Mouse (Mus musculus) kidney, embryonic 14.5 days (tissue): ENCODE data around the gene Fam228b. TPM values are rescaled to one million over a fixed set of nuclear protein-coding genes. Genes with fewer than 3 reads are reported as not detected.

ENCODE experiments used
- ATAC-seq: fragments of 200-750 bp; cut with Nextera tagmentation; 2 replicates; pipeline ENCODE4 v1.8.0; 2017; ENCODE audit warnings: moderate number of reproducible peaks, mild to moderate bottlenecking, moderate TSS enrichment, moderate library complexity; ENCODE audit not compliant: low FRiP score, low TSS enrichment
- H3K27ac ChIP-seq: fragments of 300-500 bp; sonication (generic); 2 replicates; pipeline ENCODE4 v1.5.1; 2014; ENCODE audit warnings: low read depth, mild to moderate bottlenecking, low read length, moderate library complexity, mixed read lengths
- H3K27me3 ChIP-seq: fragments of 300-500 bp; sonication (generic); 2 replicates; pipeline ENCODE4 v1.6.1; 2014; ENCODE audit warnings: mild to moderate bottlenecking, low read length; ENCODE audit not compliant: control insufficient read depth, insufficient read depth
- H3K36me3 ChIP-seq: fragments of 300-500 bp; sonication (generic); 2 replicates; pipeline ENCODE4 v1.6.1; 2014; ENCODE audit warnings: low read length, mixed read lengths; ENCODE audit not compliant: control insufficient read depth, insufficient read depth
- H3K4me1 ChIP-seq: fragments of 300-500 bp; sonication (generic); 2 replicates; pipeline ENCODE4 v1.6.1; 2014; ENCODE audit warnings: low read length, mixed read lengths; ENCODE audit not compliant: control insufficient read depth, insufficient read depth
- H3K4me2 ChIP-seq: fragments of 300-500 bp; sonication (generic); replicated peaks from 2 replicates; pipeline ENCODE4 v1.6.1; 2014; ENCODE audit warnings: low read depth, mild to moderate bottlenecking, low read length
- H3K4me3 ChIP-seq: fragments of 300-500 bp; sonication (generic); 2 replicates; pipeline ENCODE4 v1.5.1; 2014; ENCODE audit warnings: mild to moderate bottlenecking, low read length
- H3K9ac ChIP-seq: fragments of 300-500 bp; sonication (generic); 2 replicates; pipeline ENCODE4 v1.6.1; 2014; ENCODE audit warnings: low read depth, mild to moderate bottlenecking, low read length, moderate library complexity
- H3K9me3 ChIP-seq: fragments of 300-500 bp; sonication (generic); 2 replicates; pipeline ENCODE4 v1.6.1; 2016; ENCODE audit warnings: low read length; ENCODE audit not compliant: control insufficient read depth
- WGBS: fragments of 180-500 bp; shearing (Covaris S2); extraction: QIAGEN DNeasy Blood & Tissue Kit; methylation state at CpG from one replicate; pipeline ENCODE4 v1.1.7; 2014; 5-methylcytosine and 5-hydroxymethylcytosine counted together
- polyA plus RNA-seq: library from polyadenylated mRNA; unstranded; fragments of >200 nt; fragmentation: Nextera tagmentation; extraction: Ambion mirVana; gene quantifications from 2 replicates; pipeline ENCODE4 v1.2.1, GENCODE M21; 2014

Gene Fam228b
- polyA plus RNA-seq, 1 experiment from 2014 or later = 5.0 TPM

GRCm38 (mm10) chr12:4729165-4729564, 39.9 kb downstream of the Fam228b start:
- Histone ChIP-seq H3K4me3 (no peak overlapping the region), H3K36me3 (no peaks in the 10 kb centered on the region), H3K4me2 (no peak overlapping the region), H3K27me3 (no peaks in the 10 kb centered on the region), H3K27ac (no peak overlapping the region), H3K4me1 (no peaks in the 10 kb centered on the region; the same call in 1 of the 2 replicates), H3K9ac (no peak overlapping the region), H3K9me3 (no peaks in the 10 kb centered on the region)
- ATAC-seq = no peak
- 98% methylated on average over 3 of the region's 3 CpGs for WGBS

- Histone ChIP-seq H3K4me2 (no peak overlapping the region), H3K9ac (no peak overlapping the region), H3K4me1 (no peaks in the 10 kb centered on the region), H3K36me3 (no peaks in the 10 kb centered on the region), H3K4me3 (no peak overlapping the region), H3K27me3 (no peaks in the 10 kb centered on the region), H3K27ac (no peak overlapping the region), H3K9me3 (no peaks in the 10 kb centered on the region)
- ATAC-seq = no peak
- WGBS = 75% methylated on average over 17 of the region's 17 CpGs
Observed at GRCm38 (mm10) chr12:4719762-4720754, 49.0 kb downstream of the Fam228b start.

- no peaks in the 10 kb centered on the region for H3K27me3 ChIP-seq
- ATAC-seq = no peak
- no peak overlapping the region for H3K4me2 ChIP-seq
- WGBS = 78% methylated on average over 13 of the region's 13 CpGs
- no peaks in the 10 kb centered on the region for H3K36me3 ChIP-seq
- H3K4me3 ChIP-seq = no peak overlapping the region
- H3K9me3 ChIP-seq = no peaks in the 10 kb centered on the region
- no peak overlapping the region for H3K27ac ChIP-seq
- no peak overlapping the region for H3K9ac ChIP-seq
- no peaks in the 10 kb centered on the region for H3K4me1 ChIP-seq
Observed at GRCm38 (mm10) chr12:4719066-4719761, 49.9 kb downstream of the Fam228b start.

DNA sequence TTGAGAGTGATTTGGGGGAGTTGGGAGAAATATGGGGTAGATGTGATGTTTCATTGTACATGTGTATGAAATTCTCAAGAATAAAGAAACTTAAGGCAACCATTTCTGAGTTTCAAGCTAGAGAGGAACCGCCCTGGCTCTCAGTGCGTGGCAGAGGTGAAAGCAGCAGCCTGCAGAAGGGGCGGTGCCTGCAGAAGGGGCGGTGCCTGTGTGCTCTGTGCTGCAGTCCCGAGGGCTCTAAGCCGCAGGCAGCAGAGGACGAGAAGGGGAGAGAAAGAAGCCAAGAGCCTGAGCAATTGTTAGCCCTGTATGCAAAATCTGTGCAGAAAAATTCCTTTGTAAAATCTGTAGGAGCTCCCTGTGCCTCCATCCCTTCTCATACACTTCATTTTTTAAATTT, 51.6 kb downstream of the Fam228b start:
- H3K4me2 ChIP-seq = no peak overlapping the region
- peak; percentile 86; the same call in 1 of the 2 replicates for ATAC-seq
- no peak overlapping the region for H3K9ac ChIP-seq
- H3K4me1 ChIP-seq = no peaks in the 10 kb centered on the region
- peaks cover 3% of the 10 kb centered on the region; the same call in 1 of the 2 replicates for H3K36me3 ChIP-seq
- no peak overlapping the region for H3K4me3 ChIP-seq
- H3K9me3 ChIP-seq = no peaks in the 10 kb centered on the region
- 8% methylated on average over 7 of the region's 7 CpGs for WGBS
- no peak overlapping the region for H3K27ac ChIP-seq
- H3K27me3 ChIP-seq = no peaks in the 10 kb centered on the region

DNA sequence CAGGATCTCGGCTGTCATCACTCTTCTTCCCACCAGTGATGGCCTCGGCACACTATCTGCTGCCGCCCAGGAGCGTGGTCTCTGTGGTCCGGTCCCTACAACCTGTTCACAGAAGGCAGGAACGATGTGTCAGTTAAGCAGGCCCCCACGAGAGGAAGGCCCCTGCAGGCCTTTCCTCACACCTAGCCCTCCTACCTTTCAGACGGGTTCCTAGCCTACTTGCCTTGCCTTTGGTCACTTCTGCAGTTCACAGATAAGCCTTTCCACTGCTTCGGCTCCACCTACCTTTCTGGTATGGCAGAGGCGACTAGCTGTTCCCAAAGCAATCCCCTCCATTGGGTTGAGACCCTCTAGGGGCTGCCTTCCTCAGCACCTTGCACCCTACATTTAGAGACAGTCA, 53.5 kb downstream of the Fam228b start:
- no peak for ATAC-seq
- Histone ChIP-seq H3K27me3 (no peaks in the 10 kb centered on the region), H3K9ac (no peak overlapping the region), H3K4me2 (no peak overlapping the region), H3K9me3 (no peaks in the 10 kb centered on the region), H3K36me3 (peaks cover 8% of the 10 kb centered on the region; the same call in 1 of the 2 replicates), H3K4me1 (no peaks in the 10 kb centered on the region), H3K4me3 (no peak overlapping the region), H3K27ac (no peak overlapping the region)
- WGBS = 80% methylated on average over 10 of the region's 10 CpGs

DNA sequence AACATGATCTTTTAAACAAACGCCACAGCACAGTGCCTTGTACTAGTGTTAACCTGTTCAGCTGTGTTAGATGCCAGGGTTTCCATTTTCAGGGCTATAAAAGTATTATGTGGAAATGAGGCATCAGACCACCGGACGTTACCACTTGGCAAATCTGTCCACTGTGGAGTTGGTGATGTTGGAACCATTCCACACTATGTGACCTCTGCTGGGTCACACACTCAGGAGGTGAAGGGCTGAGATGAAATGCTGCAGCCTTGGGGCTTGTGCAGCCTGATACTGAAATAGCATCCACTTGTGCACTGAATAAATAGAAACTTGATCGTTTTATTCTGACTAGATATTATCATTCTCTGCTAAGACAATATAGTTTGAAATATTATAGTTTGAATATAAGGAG, 55.7 kb downstream of the Fam228b start:
- Histone ChIP-seq H3K4me3 (no peak overlapping the region), H3K4me2 (no peak overlapping the region), H3K36me3 (peaks cover 20% of the 10 kb centered on the region), H3K9ac (no peak overlapping the region), H3K4me1 (no peaks in the 10 kb centered on the region), H3K27me3 (no peaks in the 10 kb centered on the region), H3K9me3 (no peaks in the 10 kb centered on the region), H3K27ac (no peak overlapping the region)
- no peak for ATAC-seq
- WGBS = 52% methylated on average over 4 of the region's 4 CpGs

DNA sequence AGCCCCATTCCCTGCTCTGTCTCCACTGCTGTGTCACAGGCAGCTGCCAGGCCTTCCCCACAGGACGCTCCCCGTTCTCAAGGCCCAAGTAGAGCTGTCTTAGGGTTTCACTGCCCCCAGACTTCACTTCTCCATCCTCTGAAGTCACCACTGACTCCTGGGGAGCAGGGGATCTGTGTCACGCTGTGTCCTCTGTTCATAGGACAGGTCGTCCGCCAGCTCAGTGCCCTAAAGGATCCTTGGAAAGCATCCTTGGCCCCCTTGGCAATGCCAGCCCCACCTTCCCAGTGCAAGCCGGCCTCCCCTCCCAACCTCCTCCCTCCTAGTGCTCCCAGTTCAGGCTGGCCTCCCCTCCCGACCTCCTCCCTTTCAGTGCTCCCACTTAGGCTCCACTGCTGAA, 59.1 kb downstream of the Fam228b start:
- H3K36me3 ChIP-seq = peaks cover 37% of the 10 kb centered on the region
- no peaks in the 10 kb centered on the region for H3K27me3 ChIP-seq

GRCm38 (mm10) chr12:4708881-4709604, 60.0 kb downstream of the Fam228b start:
- ATAC-seq = peak; percentile 46; the same call in 1 of the 2 replicates
- Histone ChIP-seq H3K9ac (no peak overlapping the region), H3K4me1 (no peaks in the 10 kb centered on the region), H3K27ac (no peak overlapping the region), H3K9me3 (no peaks in the 10 kb centered on the region), H3K27me3 (no peaks in the 10 kb centered on the region), H3K36me3 (peaks cover 37% of the 10 kb centered on the region), H3K4me3 (no peak overlapping the region), H3K4me2 (no peak overlapping the region)
- 79% methylated on average over 8 of the region's 8 CpGs for WGBS

More for the DNA sequence above, 59.1 kb downstream of the Fam228b start:
- no peak overlapping the region for H3K9ac ChIP-seq
- no peak overlapping the region for H3K27ac ChIP-seq
- H3K4me1 ChIP-seq = no peaks in the 10 kb centered on the region
- no peak overlapping the region for H3K4me2 ChIP-seq
- no peaks in the 10 kb centered on the region for H3K9me3 ChIP-seq
- WGBS = 87% methylated on average over 7 of the region's 7 CpGs
- ATAC-seq = no peak
- H3K4me3 ChIP-seq = no peak overlapping the region
